Mouse (Mus musculus) left cerebral cortex, postnatal 36 days (tissue): ENCODE data around the gene Ap1m2. TPM values are rescaled to one million over a fixed set of nuclear protein-coding genes. Genes with fewer than 3 reads are reported as not detected.
A peak's percentile ranks its signal among the peaks of the same experiment; 100 is the strongest.
"Not testable (repeated sequence)": the region's sequence is repeated elsewhere in the genome, so short reads cannot be mapped to it uniquely, and the experiment has no call there.

Source experiments
- DNase-seq, 2 experiments: peaks; one replicate each; pipeline ENCODE4 v3.0.0; 2021 to 2022; ENCODE audit warnings: low spot score in 2 of 2, mixed read lengths in 1 of 2
- intact Hi-C: fragments of 180-260 bp; cut with DNase I; formaldehyde crosslinking; loops from one replicate; pipeline ENCODE4 v1.15.1; 2025
- total RNA-seq, 2 experiments: library from RNA; stranded (reverse); gene quantifications; 2 replicates each; pipeline ENCODE4 v1.2.3; 2021

Gene Ap1m2
- total RNA-seq, 2 experiments from 2014 or later: 0.72 to 1.6 TPM

DNA sequence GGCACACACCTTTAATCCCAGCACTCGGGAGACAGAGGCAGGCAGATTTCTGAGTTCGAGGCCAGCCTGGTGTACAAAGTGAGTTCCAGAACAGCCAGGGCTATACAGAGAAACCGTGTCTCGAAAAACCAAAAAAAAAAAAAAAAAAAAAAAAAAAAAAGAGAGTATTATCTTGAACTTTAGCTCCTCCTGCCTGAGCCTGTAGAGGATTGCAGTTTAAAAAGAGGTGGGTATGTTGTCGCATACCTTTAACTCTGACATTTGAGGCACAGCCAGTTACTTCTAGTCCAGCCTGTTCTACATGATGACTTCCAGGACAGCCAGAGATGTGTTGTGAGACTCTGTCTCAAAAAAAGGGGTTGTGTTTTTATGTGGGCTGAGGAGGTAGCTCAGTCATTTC, 42.5 kb downstream of the Ap1m2 start:
- intact Hi-C loops, DNase-seq: not testable (repeated sequence)

DNA sequence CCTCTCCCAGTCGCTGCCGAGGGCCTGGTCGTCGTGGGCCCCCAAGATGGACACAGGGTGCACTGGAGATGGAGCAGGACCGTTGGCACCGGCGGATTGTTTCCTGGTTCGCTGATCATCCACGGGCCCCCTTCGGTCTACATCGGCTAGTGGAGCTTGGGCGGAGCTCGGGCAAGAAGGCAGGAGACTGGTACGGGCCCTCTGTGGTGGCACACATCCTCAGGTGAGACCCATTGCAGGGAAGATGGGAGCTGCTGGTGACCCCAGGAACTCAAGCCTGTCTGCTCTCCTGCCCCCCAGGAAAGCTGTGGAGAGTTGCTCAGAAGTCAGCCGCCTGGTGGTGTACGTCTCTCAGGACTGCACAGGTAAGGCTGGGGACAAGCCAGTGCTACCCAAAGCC, 43.8 kb downstream of the Ap1m2 start:
- no peak for DNase-seq
- intact Hi-C loops: no loop called here

- intact Hi-C loops: no loop called here
- DNase-seq: no peak
Measured at GRCm38 (mm10) chr9:21266889-21267288, 45.2 kb downstream of the Ap1m2 start.

DNA sequence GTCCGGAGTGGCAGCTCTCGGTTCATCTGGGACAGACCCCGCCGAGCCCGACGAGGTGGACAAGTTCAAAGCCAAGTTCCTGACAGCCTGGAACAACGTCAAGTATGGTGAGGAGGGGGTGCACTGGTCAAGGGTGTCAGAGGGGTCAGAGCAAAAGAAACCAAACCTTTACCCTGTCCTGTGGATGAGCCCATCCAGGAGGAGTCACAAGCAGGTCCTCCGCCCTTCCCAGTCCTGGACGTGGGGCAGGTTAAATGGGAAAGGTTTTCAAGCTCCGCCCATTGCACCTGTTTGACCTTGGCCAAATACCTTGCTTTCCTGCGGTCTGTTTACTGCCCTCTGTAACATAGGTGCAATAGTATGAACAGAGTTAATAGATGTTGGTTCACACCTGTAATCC, 46.5 kb downstream of the Ap1m2 start:
- no peak for DNase-seq
- intact Hi-C loops: loop anchor here (2.0 kb wide), 1 partner anchor 27 kb away; the partner anchor contains the start of gene Keap1

GRCm38 (mm10) chr9:21265000-21265561, 47.1 kb downstream of the Ap1m2 start, which contains the start of gene Atg4d:
Atg4d (plus strand) TSS chr9:21265293.
- intact Hi-C loops: loop anchor here (2.0 kb wide), 1 partner anchor 26 kb away; the partner anchor contains the start of gene Keap1
- peak; percentile 95 to 96 for DNase-seq

GRCm38 (mm10) chr9:21264272-21264999, 47.7 kb downstream of the Ap1m2 start:
- no peak for DNase-seq
- intact Hi-C loops: loop anchor here (2.0 kb wide), 1 partner anchor 26 kb away; the partner anchor contains the start of gene Keap1

DNA sequence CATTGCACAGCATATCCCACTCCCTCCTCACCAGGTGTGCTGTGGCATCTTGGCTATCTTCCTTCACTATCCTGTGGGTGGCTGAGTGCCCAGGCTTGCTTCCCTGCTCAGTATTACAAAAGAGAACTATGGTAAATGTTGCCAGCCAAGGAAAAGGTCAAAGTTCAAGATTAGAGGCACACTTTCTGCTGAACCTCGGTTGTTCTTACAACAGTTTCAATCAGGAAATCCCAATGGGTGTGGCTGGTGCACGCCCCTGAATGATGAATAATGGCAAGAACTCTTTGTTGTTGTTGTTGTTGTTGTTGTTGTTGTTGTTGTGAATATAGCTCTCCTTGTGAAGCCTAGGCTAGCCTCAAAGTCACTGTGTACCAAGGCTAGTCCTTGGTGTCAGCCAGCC, 50.3 kb downstream of the Ap1m2 start:
- intact Hi-C loops: no loop called here
- DNase-seq: no peak

DNA sequence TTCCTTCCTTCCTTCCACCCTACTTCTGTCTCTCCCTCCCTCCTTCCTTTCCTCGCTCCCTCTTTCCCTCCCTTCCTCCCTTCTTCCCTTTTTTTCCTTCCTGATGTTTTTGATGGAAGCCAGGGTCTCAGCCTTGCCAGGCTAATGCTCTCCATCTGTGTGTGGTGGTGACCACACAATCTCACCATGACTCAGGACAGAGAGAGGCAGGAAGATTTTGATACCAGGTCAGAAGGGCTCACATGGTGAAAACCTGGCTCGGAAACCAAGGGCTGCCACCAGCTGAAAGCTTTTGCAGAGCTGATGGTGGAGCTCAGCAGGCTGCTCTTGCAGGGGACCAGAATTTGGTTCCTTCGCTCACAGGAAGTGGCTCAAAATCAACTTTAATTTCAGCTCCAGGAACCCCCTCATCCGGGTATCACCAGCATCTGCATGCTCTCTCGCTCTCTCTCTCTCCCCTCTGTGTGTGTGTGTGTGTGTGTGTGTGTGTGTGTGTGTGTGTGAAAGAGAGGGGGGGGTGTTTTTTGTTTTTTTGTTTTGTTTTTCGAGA, 51.6 kb downstream of the Ap1m2 start:
- intact Hi-C loops: no loop called here
- no peak for DNase-seq

- DNase-seq: not testable (repeated sequence)
Measured at GRCm38 (mm10) chr9:21256349-21256748, 55.8 kb downstream of the Ap1m2 start.

DNA sequence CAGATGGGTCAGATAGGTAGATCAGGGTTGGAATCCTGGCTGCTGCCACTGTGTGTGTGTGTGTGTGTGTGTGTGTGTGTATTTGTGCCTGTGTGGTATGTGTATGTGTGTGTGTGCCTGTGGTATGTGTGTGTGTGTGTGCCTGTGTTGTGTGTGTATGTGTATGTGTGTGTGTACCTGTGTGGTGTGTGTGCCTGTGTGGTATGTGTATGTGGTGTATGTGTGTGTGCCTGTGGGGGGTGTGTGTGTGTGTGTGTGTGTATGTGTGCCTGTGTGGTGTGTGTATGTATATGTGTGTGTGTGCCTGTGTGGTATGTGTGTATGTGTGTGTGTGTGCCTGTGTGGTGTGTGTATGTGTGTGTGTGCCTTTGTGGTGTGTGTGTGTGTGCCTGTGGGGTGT, 57.4 kb downstream of the Ap1m2 start:
- DNase-seq: no peak
- intact Hi-C loops: no loop called here

More at GRCm38 (mm10) chr9:21256349-21256748, 55.8 kb downstream of the Ap1m2 start:
- intact Hi-C loops: not testable (repeated sequence)

DNA sequence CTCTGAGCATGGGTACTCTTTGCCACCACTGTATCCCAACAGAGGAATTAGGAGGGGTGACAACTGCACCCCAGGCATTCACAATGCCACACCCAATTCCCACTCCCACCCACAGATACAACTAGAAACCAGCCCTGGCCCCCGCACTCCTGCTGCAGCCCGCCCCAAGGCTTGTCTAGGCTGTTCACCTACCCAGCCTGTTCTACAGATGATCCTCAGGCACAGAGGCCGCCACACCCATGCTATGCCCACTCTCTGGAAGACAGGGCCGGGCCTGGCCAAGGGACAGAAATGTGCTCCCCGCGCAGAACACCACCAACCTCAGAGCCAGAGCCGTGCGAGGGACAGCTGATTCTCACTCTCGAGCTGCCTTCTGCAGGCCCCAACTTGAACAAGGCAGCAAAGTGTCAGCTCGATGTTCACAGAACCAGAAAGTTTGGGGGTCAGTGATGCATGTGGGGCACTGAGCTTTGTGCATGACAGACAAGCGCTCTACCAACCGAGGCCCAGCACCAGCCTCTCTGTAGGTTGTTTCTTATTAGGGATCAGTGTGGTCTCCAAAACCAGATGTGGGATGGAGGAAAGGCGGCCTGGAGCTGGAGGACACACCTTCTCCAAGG, 60.9 kb downstream of the Ap1m2 start:
- DNase-seq: no peak
- intact Hi-C loops: no loop called here

- intact Hi-C loops: no loop called here
- DNase-seq: no peak
Measured at GRCm38 (mm10) chr9:21250509-21250908, 61.6 kb downstream of the Ap1m2 start.

- DNase-seq: no peak
- intact Hi-C loops: no loop called here
Measured at GRCm38 (mm10) chr9:21249629-21250508, 62.3 kb downstream of the Ap1m2 start.

GRCm38 (mm10) chr9:21248326-21248725, 63.8 kb downstream of the Ap1m2 start, which contains the start of gene S1pr5:
S1pr5 (minus strand) TSS chr9:21248443.
- intact Hi-C loops: no loop called here
- DNase-seq: no peak

DNA sequence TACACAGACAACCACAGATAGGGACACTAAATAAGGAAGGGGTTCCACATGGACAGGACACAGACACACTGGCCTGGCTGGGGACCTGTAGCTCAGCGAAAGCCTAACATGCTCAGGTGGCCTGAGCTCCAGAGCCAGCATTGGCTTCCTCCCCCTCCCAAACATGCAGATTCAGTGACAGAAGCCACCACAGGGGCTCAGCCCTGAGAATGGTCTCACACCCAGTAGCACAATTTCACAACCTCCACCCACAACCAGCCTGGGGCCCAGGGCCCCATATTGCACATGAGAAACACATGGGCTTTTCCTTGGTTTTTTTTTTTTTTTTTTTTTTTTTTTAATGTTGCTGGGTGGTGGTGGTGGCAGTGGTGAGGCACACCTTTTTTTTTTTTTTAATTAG, 65.8 kb downstream of the Ap1m2 start:
- intact Hi-C loops: no loop called here
- no peak for DNase-seq

- intact Hi-C loops: no loop called here
- no peak for DNase-seq
Measured at GRCm38 (mm10) chr9:21245113-21245487, 67.0 kb downstream of the Ap1m2 start.

DNA sequence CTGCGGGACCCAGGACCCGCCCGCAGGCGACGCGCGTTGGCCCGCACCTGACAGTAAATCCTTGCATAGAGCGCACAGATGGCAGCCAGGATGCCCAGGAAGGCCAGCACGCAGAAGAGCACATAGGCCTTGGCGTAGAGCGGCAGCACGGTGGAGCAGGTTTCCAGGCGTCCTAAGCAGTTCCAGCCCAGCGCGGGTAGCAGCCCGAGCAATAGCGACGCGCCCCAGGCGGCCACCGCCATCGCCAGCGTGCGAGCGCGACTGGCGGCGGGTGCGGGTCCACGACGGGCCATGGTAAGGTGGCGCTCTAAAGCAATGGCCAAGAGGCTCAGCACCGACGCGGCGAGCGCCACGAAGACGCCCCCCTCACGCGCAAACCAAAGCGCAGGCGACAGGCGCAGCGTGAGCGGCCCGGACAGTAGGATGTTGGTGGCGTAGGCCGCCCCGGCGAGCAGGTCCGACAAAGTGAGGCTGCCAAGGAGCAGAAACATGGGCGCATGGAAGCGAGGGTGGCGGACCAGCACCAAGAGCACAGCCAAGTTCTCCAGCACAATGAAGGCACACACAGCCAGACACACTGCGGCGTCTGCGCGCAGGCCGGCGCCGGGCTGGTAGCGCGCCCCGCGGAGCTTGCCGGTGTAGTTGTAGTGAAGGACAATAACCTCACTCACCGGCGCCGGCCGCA, 67.6 kb downstream of the Ap1m2 start:
- intact Hi-C loops: no loop called here
- DNase-seq: peak; percentile 44 to 71
